In genomic region chr19:4440222-4440621, GRCm38 (mm10) we compare ENCODE assay signal across 8 mouse cellular contexts. TPM values are rescaled to one million over a fixed set of nuclear protein-coding genes. Genes with fewer than 3 reads are reported as not detected.
DNase-seq lines count a peak whose midpoint lies in the region; ATAC-seq and TF ChIP-seq lines count a peak whose summit lies in the region.

No protein-coding gene starts in this region.

- no peak for TF ChIP-seq CTCF in kidney, adult 2 months (conservative IDR thresholded peaks at IDR 0.05; ENCODE audit: insufficient read depth, insufficient read length, low read depth, low read length)

- peak overlapping the region; percentile 93 for H3K4me2 ChIP-seq in lung, embryonic 15.5 days

- DNase-seq in embryonic facial prominence, embryonic 10.5 days (ENCODE audit: low spot score), result peak; percentile 36
- peak; percentile 85 for DNase-seq in kidney, adult 2 months
- no peak for DNase-seq in spleen, postnatal 14 days (ENCODE audit: low spot score in 2 of 2)
- no peak for DNase-seq in right cerebral cortex, postnatal 10 days (ENCODE audit: low spot score in 2 of 2)

- peaks cover 74% of the 10 kb centered on the region for H3K27me3 ChIP-seq in megakaryocyte, embryonic 14.5 days (replicated peaks)
- peaks cover 17% of the 10 kb centered on the region; the same call in 1 of the 2 replicates for H3K27me3 ChIP-seq in embryonic facial prominence, embryonic 10.5 days (replicated peaks; ENCODE audit: low read depth, poor library complexity, severe bottlenecking)
- no peaks in the 10 kb centered on the region for H3K27me3 ChIP-seq in kidney, adult 2 months (replicated peaks; ENCODE audit: control insufficient read depth, insufficient read depth, low read length)
- H3K27me3 ChIP-seq in lung, embryonic 15.5 days, result no peaks in the 10 kb centered on the region

- H3K9ac ChIP-seq in lung, embryonic 15.5 days, result peak overlapping the region; percentile 70; the same call in 1 of the 2 replicates

- ATAC-seq in megakaryocyte, adult 5-6 weeks (ENCODE audit: poor library complexity, severe bottlenecking), result no peak
- ATAC-seq in lung, embryonic 15.5 days (ENCODE audit: borderline replicate concordance, extremely low read depth, low FRiP score, low TSS enrichment), result no peak
- ATAC-seq in inflammation-experienced regulatory T-cells, adult 6 months, result no peak

- H3K9me3 ChIP-seq in megakaryocyte, embryonic 14.5 days, result peaks cover 13% of the 10 kb centered on the region
- no peaks in the 10 kb centered on the region for H3K9me3 ChIP-seq in embryonic facial prominence, embryonic 10.5 days
- no peaks in the 10 kb centered on the region for H3K9me3 ChIP-seq in lung, embryonic 15.5 days

- H3K4me3 ChIP-seq in megakaryocyte, embryonic 14.5 days (replicated peaks), result peak overlapping the region; percentile 88
- H3K4me3 ChIP-seq in embryonic facial prominence, embryonic 10.5 days, result peak overlapping the region; percentile 88
- H3K4me3 ChIP-seq in kidney, adult 2 months (ENCODE audit: insufficient read depth, low read depth, low read length), result 0 out of 2 replicates have a peak overlapping the region, but pooled peaks have one; percentile 75
- H3K4me3 ChIP-seq in lung, embryonic 15.5 days, result peak overlapping the region; percentile 75

- no peaks in the 10 kb centered on the region for H3K36me3 ChIP-seq in megakaryocyte, embryonic 14.5 days (replicated peaks; ENCODE audit: low read length)
- H3K36me3 ChIP-seq in embryonic facial prominence, embryonic 10.5 days (replicated peaks), result peaks cover 16% of the 10 kb centered on the region
- H3K36me3 ChIP-seq in kidney, adult 2 months (ENCODE audit: control insufficient read depth, insufficient read depth, low read length), result no peaks in the 10 kb centered on the region
- no peaks in the 10 kb centered on the region for H3K36me3 ChIP-seq in lung, embryonic 15.5 days

- TF ChIP-seq POLR2A in kidney, adult 2 months (IDR thresholded peaks at IDR 0.05; ENCODE audit: low read depth, low read length), result no peak

- WGBS in embryonic facial prominence, embryonic 10.5 days, result 11% methylated on average over 8 of the region's 8 CpGs
- 7% methylated on average over 8 of the region's 8 CpGs for WGBS in kidney, adult 2 months
- 5% methylated on average over 8 of the region's 8 CpGs for WGBS in lung, embryonic 15.5 days

- H3K27ac ChIP-seq in embryonic facial prominence, embryonic 10.5 days (replicated peaks), result no peak overlapping the region
- peak overlapping the region; percentile 90; the same call in 1 of the 2 replicates for H3K27ac ChIP-seq in kidney, adult 2 months (ENCODE audit: insufficient read depth, low read depth, low read length)
- H3K27ac ChIP-seq in lung, embryonic 15.5 days, result no peak overlapping the region

- H3K4me1 ChIP-seq in megakaryocyte, embryonic 14.5 days, result peaks cover 50% of the 10 kb centered on the region
- H3K4me1 ChIP-seq in embryonic facial prominence, embryonic 10.5 days, result peaks cover 49% of the 10 kb centered on the region
- H3K4me1 ChIP-seq in kidney, adult 2 months (ENCODE audit: control insufficient read depth, insufficient read depth, low read length), result peaks cover 32% of the 10 kb centered on the region
- H3K4me1 ChIP-seq in lung, embryonic 15.5 days, result peaks cover 41% of the 10 kb centered on the region

RNA-seq across cellular contexts. Expression of gene Rhod, which starts 1.0 kb away (rescaled TPM):
- polyA plus RNA-seq in megakaryocyte, embryonic 14.5 days (2012; ENCODE audit: insufficient read depth, low replicate concordance), result 0.16 TPM in 1 of 2 replicates, not detected in the other
- total RNA-seq in megakaryocyte, adult 5-6 weeks (2015), result not detected in 2 replicates
- total RNA-seq in megakaryocyte, adult 5-6 weeks (2017), result not detected in 2 replicates
- 31.5 and 31.8 TPM in 2 replicates for polyA plus RNA-seq in embryonic facial prominence, embryonic 10.5 days (2016; fragmentation: Nextera tagmentation; extraction: Ambion mirVana)
- polyA plus RNA-seq in kidney, adult 2 months (2012; rRNA removed), result 35.1 and 35.6 TPM in 2 replicates
- polyA plus RNA-seq in lung, embryonic 15.5 days (2015; fragmentation: Nextera tagmentation; extraction: Ambion mirVana), result 37.9 and 45.3 TPM in 2 replicates
- polyA plus RNA-seq in inflammation-experienced regulatory T-cells, adult 6 months (2017; shearing (Covaris generic)), result 1 to 10 TPM in 2 of 3 experiments, under 1 TPM in 1; 0.75 to 2.5 (median 2.4) TPM

RNA-seq across cellular contexts. Expression of gene Syt12, which starts 37.0 kb away (rescaled TPM):
- not detected in 2 replicates for polyA plus RNA-seq in megakaryocyte, embryonic 14.5 days (2012; ENCODE audit: insufficient read depth, low replicate concordance)
- total RNA-seq in megakaryocyte, adult 5-6 weeks (2015), result not detected in 2 replicates
- total RNA-seq in megakaryocyte, adult 5-6 weeks (2017), result not detected in 2 replicates
- polyA plus RNA-seq in embryonic facial prominence, embryonic 10.5 days (2016; fragmentation: Nextera tagmentation; extraction: Ambion mirVana), result 2.6 and 2.8 TPM in 2 replicates
- polyA plus RNA-seq in kidney, adult 2 months (2012; rRNA removed), result 4.6 and 9.8 TPM in 2 replicates
- 1.1 and 1.2 TPM in 2 replicates for polyA plus RNA-seq in lung, embryonic 15.5 days (2015; fragmentation: Nextera tagmentation; extraction: Ambion mirVana)
- under 1 TPM in 1 of 3 experiments, not detected in 2; 0.20 TPM for polyA plus RNA-seq in inflammation-experienced regulatory T-cells, adult 6 months (2017; shearing (Covaris generic))

RNA-seq across cellular contexts. Expression of gene Kdm2a, which starts 42.1 kb away (rescaled TPM):
- polyA plus RNA-seq in megakaryocyte, embryonic 14.5 days (2012; ENCODE audit: insufficient read depth, low replicate concordance), result 9.4 and 14.6 TPM in 2 replicates
- total RNA-seq in megakaryocyte, adult 5-6 weeks (2015), result 60.4 and 63.0 TPM in 2 replicates
- 54.7 and 72.5 TPM in 2 replicates for total RNA-seq in megakaryocyte, adult 5-6 weeks (2017)
- polyA plus RNA-seq in embryonic facial prominence, embryonic 10.5 days (2016; fragmentation: Nextera tagmentation; extraction: Ambion mirVana), result 68.6 and 69.6 TPM in 2 replicates
- 74.3 and 89.5 TPM in 2 replicates for polyA plus RNA-seq in kidney, adult 2 months (2012; rRNA removed)
- polyA plus RNA-seq in lung, embryonic 15.5 days (2015; fragmentation: Nextera tagmentation; extraction: Ambion mirVana), result 37.8 and 40.9 TPM in 2 replicates
- polyA plus RNA-seq in inflammation-experienced regulatory T-cells, adult 6 months (2017; shearing (Covaris generic)), result 10 to 100 TPM; 67.5 to 97.8 (median 86.3) TPM

RNA-seq across cellular contexts. Expression of gene 2010003K11Rik, which starts 58.2 kb away (rescaled TPM):
- 0.26 TPM in 1 of 2 replicates, not detected in the other for polyA plus RNA-seq in megakaryocyte, embryonic 14.5 days (2012; ENCODE audit: insufficient read depth, low replicate concordance)
- total RNA-seq in megakaryocyte, adult 5-6 weeks (2015), result not detected in 2 replicates
- total RNA-seq in megakaryocyte, adult 5-6 weeks (2017), result not detected in 2 replicates
- polyA plus RNA-seq in embryonic facial prominence, embryonic 10.5 days (2016; fragmentation: Nextera tagmentation; extraction: Ambion mirVana), result not detected in 2 replicates
- polyA plus RNA-seq in kidney, adult 2 months (2012; rRNA removed), result 2.8 TPM in 2 replicates
- polyA plus RNA-seq in lung, embryonic 15.5 days (2015; fragmentation: Nextera tagmentation; extraction: Ambion mirVana), result not detected in 2 replicates
- not detected for polyA plus RNA-seq in inflammation-experienced regulatory T-cells, adult 6 months (2017; shearing (Covaris generic))

Comparison
In these comparisons a context has a peak if more than half of its experiments do, and no peak if none do; other contexts are left out.
1. DNase-seq: peak in embryonic facial prominence, embryonic 10.5 days (single experiment) and kidney, adult 2 months (single experiment); none in spleen, postnatal 14 days (0 of 2) and right cerebral cortex, postnatal 10 days (0 of 2).
2. Peak in every context shown above with its lines, with median percentiles within 50 percentile points of each other: H3K4me3 ChIP-seq.